Mouse (Mus musculus) small intestine, adult 2 months (tissue): ENCODE results near the gene Gphn. TPM values are rescaled to one million over a fixed set of nuclear protein-coding genes. Genes with fewer than 3 reads are reported as not detected.

Experiments used
- H3K27ac ChIP-seq: fragments of 200-500 bp; 2 replicates; pipeline ENCODE4 v1.5.1; 2012; ENCODE audit warnings: low read depth, low read length, control low read depth, inconsistent platforms; ENCODE audit not compliant: insufficient read depth
- H3K27me3 ChIP-seq: fragments of 200-500 bp; 2 replicates; pipeline ENCODE4 v1.6.1; 2012; ENCODE audit warnings: mild to moderate bottlenecking, moderate library complexity, low read length, inconsistent platforms; ENCODE audit not compliant: control insufficient read depth, insufficient read depth
- H3K36me3 ChIP-seq: fragments of 200-500 bp; 2 replicates; pipeline ENCODE4 v1.6.1; 2012; ENCODE audit warnings: mild to moderate bottlenecking, low read length, control low read depth, inconsistent platforms; ENCODE audit not compliant: control insufficient read depth, insufficient read depth
- H3K4me1 ChIP-seq: fragments of 200-500 bp; 2 replicates; pipeline ENCODE4 v1.6.1; 2012; ENCODE audit warnings: low read length, inconsistent platforms, mixed read lengths; ENCODE audit not compliant: control insufficient read depth, insufficient read depth, insufficient read length
- H3K4me3 ChIP-seq: fragments of 200-500 bp; 2 replicates; pipeline ENCODE4 v1.5.1; 2012; ENCODE audit warnings: low read depth, mild to moderate bottlenecking, control low read depth, inconsistent platforms, low read length, moderate library complexity
- CTCF ChIP-seq: fragments of 200-500 bp; IDR thresholded peaks from 2 replicates; pipeline ENCODE4 v1.5.1; 2012; ENCODE audit warnings: low read depth, mild to moderate bottlenecking, control low read depth, inconsistent platforms, low read length, moderate library complexity, mixed read lengths; ENCODE audit not compliant: insufficient replicate concordance, insufficient read length; ENCODE audit errors: extremely low read depth
- POLR2A ChIP-seq: fragments of 200-500 bp; IDR thresholded peaks from 2 replicates; pipeline ENCODE4 v1.6.1; 2012; ENCODE audit warnings: low read depth, mild to moderate bottlenecking, control low read depth, inconsistent platforms, low read length, moderate library complexity
- WGBS: fragments of 180-500 bp; shearing (Covaris S2); methylation state at CpG from one replicate; pipeline ENCODE4 v1.1.7; 2018; 5-methylcytosine and 5-hydroxymethylcytosine counted together
- polyA plus RNA-seq: library from polyadenylated mRNA; depleted of rRNA; stranded (reverse); fragments of >200 nt; gene quantifications from 2 replicates; pipeline ENCODE4 v1.2.3, GENCODE M21; 2012

Gene Gphn
- polyA plus RNA-seq, 1 experiment = 7.2 TPM

- Histone ChIP-seq H3K27me3 (no peaks in the 10 kb centered on the region), H3K4me3 (no peak overlapping the region), H3K4me1 (peaks cover 2% of the 10 kb centered on the region; the same call in 1 of the 2 replicates), H3K27ac (no peak overlapping the region), H3K36me3 (no peaks in the 10 kb centered on the region)
- TF ChIP-seq POLR2A (no peak), CTCF (no peak)
- 88% methylated on average over 2 of the region's 2 CpGs for WGBS
Observed at GRCm38 (mm10) chr12:78209856-78210255, 16.3 kb upstream of the Gphn start.

DNA sequence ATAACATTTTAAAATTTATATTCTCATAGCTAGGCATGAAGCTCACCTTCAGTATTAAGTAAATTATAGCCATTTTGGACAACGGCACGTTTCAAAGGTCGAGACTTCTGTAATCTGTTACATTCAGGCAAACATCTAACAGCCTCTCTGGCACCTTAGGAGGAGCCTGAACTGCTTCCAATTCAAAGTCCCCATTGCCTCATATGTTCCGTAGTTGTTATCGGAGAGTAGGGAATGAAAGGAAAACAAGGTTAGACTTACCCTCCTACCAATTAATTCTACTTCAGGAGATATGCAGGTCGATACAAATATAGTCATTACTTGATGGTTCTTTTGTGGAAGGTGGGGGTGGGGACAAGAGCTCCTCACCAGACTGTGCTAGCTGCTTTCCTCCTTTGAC, 10.7 kb upstream of the Gphn start:
- no peaks in the 10 kb centered on the region for H3K27me3 ChIP-seq
- WGBS = 20% methylated on average over 6 of the region's 6 CpGs

DNA sequence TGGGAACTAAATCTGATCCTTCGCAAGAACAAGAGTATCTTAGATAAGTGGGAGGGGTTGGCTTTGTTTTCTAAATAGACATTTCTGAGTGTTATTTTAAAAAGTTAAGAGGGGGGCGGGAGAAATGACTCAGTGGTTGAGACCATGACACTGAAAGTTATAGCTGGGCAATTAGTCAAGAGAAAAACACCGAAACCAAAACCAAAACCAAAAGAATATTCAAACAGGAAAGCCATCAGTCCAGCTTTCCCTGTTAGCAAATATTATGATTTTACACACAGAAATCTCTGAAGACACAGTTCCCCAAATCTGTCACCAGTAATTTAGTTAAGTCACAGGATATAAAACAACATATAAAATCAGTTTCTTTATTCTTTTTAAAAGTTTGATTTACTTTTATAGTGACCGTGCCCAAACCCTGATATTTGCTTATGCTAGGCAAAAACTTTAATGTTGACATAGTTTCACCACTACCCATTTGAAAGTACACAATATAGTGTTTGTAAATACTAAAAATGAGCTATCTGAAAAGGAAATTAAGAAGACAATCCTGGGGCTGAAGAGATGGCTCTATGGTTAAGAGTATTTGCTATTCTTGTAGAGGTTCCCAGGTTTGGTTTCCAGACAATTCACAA, 6.9 kb upstream of the Gphn start:
- TF ChIP-seq POLR2A (no peak), CTCF (no peak)
- Histone ChIP-seq H3K4me3 (no peak overlapping the region), H3K4me1 (no peaks in the 10 kb centered on the region), H3K36me3 (no peaks in the 10 kb centered on the region), H3K27me3 (no peaks in the 10 kb centered on the region), H3K27ac (no peak overlapping the region)
- 20% methylated on average over 4 of the region's 4 CpGs for WGBS

More for the DNA sequence above, 10.7 kb upstream of the Gphn start:
- Histone ChIP-seq H3K4me3 (no peak overlapping the region), H3K36me3 (no peaks in the 10 kb centered on the region), H3K4me1 (no peaks in the 10 kb centered on the region), H3K27ac (no peak overlapping the region)
- TF ChIP-seq CTCF = no peak
- no peak for TF ChIP-seq POLR2A

DNA sequence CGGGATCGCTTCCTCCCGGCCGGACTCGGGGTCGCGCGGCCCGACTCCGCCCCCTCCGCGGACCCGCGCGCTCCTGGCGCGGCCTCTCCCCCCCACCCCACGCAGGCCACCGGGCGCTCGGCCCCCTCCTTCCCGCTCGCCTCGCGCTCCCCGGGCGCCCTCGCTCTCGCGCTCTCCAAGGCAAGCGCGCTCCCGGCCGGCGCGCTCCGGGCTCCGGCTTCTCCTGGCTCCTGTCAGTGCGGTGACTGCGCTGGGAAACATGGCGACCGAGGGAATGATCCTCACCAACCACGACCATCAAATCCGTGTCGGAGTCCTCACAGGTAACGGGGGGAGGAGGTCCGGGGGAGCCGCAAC, 318 bp downstream of the Gphn start:
- H3K4me3 ChIP-seq = peak overlapping the region; percentile 69
- 1% methylated on average over 48 of the region's 48 CpGs for WGBS
- no peaks in the 10 kb centered on the region for H3K27me3 ChIP-seq
- no peaks in the 10 kb centered on the region for H3K4me1 ChIP-seq
- no peak for TF ChIP-seq CTCF
- no peak; the same call in 1 of the 2 replicates for TF ChIP-seq POLR2A
- H3K27ac ChIP-seq = peak overlapping the region; percentile 76
- no peaks in the 10 kb centered on the region for H3K36me3 ChIP-seq

- H3K27ac ChIP-seq = peak overlapping the region; percentile 67
- H3K36me3 ChIP-seq = no peaks in the 10 kb centered on the region
- TF ChIP-seq POLR2A (no peak; the same call in 1 of the 2 replicates), CTCF (no peak)
- peak overlapping the region; percentile 69 for H3K4me3 ChIP-seq
- no peaks in the 10 kb centered on the region for H3K4me1 ChIP-seq
- WGBS = under 1% methylated on average over 57 of the region's 57 CpGs
- H3K27me3 ChIP-seq = no peaks in the 10 kb centered on the region
Observed at GRCm38 (mm10) chr12:78227021-78227932, 1.1 kb downstream of the Gphn start.

DNA sequence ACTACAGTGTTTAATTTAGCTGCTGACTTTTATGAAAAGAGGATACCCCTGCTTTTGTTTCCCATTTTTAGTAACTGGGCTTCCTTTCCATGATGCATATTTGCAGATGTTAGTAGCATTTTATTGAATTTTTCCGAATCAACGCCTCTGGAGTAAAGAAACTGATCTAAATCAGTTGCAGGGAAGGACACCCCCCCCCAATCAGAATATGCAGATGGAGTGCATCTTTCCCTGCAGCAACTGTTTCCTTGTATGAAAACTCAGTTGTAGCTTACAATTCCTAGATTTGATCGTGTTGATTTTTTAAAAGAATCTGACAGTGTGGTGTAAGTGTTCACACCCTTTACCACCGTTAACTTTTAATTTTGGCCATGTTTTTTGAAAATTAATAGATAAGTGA, 2.0 kb downstream of the Gphn start:
- TF ChIP-seq POLR2A = no peak
- no peak for TF ChIP-seq CTCF
- Histone ChIP-seq H3K4me3 (no peak overlapping the region), H3K36me3 (no peaks in the 10 kb centered on the region), H3K4me1 (no peaks in the 10 kb centered on the region), H3K27ac (no peak overlapping the region), H3K27me3 (no peaks in the 10 kb centered on the region)
- WGBS = 35% methylated on average over 4 of the region's 4 CpGs

DNA sequence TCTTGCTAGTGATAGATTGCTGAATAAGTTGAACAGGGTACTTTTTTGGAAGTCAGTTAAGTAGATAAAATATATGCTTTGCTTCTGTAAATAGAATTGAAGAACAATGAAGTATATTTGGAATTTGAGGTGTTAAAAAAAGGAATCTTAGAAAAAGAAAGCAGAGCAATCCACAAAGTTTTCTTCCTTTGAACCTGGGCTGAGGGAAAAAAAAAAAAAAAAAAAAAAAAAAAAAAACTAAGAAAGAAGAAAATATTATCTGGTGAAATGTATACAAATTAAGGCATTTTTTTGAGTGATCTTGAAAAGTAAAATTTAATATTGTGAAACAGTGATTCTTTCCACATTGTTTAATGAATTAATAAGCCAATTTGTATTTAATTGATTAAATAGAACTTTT, 6.4 kb downstream of the Gphn start:
- no peak overlapping the region for H3K4me3 ChIP-seq
- H3K4me1 ChIP-seq = no peaks in the 10 kb centered on the region
- no peak overlapping the region for H3K27ac ChIP-seq
- H3K27me3 ChIP-seq = no peaks in the 10 kb centered on the region
- TF ChIP-seq POLR2A = no peak
- no peak for TF ChIP-seq CTCF
- H3K36me3 ChIP-seq = no peaks in the 10 kb centered on the region
